Mouse (Mus musculus) cerebellum, postnatal 10 days (tissue): ENCODE measurements around the gene Babam2.
"Not testable (repeated sequence)": the region's sequence is repeated elsewhere in the genome, so short reads cannot be mapped to it uniquely, and the experiment has no call there.

Experiments
- DNase-seq, 2 experiments: peaks; one replicate each; pipeline ENCODE4 v3.0.0; 2021; ENCODE audit warnings: mixed read lengths in 2 of 2

Babam2 gene

DNA sequence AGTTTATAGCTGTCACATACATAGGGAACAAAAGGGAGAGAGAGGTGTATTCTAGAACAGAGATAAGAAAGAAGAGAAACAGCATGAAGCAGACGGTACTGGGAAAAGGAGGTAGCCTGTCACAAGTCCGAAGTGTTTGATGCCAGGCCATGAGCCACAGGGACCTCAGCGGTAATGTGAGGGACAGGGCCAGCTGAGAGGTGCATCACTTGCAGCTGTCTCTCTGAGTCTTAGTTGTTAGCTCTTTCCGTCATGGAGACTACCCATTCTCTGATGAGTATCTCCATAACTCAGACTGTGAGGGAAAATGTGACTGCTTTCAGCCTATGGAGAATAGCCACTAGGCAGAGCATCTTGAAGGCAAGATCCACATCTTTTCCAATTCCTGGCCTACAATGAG is 253.0 kb downstream of the Babam2 start:
- no peak for DNase-seq

DNA sequence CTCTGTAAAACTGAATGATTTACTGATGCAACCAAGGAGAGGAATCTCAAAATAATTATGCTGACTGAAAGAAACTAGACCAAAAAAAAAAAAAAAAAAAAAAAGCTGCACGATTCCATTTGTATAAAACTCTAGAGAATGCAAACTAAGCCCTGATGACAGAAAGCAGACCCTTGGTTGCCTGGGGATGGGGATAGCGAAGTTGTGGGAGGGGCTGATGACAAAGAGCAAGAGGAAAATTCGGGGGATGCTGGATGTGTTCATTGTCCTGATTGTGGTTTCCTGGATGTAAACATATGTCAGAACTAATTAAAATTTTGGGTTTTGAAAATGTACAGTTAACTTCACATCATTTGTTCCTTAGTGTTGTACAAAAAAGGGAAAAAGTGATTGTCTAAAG is 257.7 kb downstream of the Babam2 start:
- DNase-seq: no peak

DNA sequence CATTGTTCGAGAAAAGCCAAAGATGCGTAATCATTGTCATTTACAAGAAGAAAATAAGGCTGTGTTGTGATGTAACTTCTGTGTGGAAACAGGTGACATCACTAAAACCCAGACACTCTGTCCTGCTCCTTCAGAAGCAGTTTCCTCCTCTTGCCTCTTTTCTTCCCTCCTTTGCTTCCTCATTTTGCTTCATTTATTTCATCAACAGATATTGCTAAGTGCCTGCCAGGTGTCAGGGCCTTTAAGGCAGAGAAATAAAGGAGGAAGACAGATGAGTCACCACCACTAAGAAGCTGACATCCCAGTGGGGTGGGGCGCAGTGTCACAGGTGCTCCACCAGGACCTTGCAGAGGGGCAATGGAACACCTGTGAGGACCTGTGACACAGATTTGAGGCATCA is 258.9 kb downstream of the Babam2 start:
- no peak for DNase-seq

DNA sequence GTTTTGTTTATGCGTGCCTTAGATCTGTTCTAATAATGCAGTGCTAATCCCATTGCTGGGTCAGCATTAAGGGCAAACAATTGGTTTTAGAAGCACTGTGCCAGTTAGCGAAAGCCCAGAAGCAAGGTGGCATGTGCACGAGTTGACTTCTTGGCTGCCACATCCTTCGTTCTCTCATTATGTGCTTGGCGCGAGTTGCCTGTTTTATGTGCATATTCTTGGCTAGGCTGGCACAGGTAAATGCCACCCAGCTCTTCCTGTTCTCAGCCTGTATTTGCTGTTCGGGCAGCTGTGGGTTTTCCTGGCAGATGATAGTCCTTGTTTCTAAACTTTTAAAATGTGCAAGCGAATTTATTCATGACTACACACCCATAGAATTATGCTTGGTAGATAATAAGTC is 262.4 kb downstream of the Babam2 start:
- DNase-seq: peak; percentile 25 to 41

DNA sequence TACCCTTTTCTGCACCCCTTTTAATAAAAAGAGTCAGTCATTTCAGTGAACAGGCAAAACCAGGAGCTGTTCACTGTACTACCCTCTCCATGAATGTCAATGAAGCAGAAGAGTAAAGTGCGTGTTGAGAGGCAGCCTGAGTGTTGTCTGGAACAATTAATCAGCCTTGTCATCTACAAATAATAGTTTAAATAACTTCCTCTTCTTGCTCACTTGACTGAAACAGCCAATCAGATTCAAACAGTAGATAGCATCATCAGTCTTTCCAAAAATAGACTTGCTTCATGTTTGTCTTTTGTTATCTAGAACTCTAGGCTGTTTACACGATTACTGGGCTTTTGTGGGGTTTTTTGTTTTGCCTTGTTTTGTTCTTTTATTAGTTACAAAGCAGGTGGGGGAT is 263.9 kb downstream of the Babam2 start:
- no peak for DNase-seq

DNA sequence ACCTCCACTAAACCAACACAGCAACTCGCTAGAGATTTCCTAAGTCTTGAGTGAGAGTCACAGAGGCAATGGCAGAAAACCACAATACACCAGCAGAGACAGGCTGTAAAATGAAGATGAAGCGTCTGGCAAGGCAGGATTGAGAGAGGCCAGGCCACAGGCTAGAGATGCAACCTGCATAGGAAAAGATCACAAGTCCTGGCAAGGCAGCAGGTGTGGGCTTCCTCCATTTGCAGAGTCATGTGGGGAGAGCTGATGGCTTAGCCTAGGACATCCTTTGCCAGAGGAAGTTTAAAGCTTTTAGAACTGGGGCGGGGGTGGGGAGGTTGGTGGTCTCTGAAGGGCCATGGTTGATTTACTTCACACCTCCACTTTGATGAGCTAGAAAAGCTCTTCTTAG is 264.9 kb downstream of the Babam2 start:
- DNase-seq: peak; percentile 12 to 16

DNA sequence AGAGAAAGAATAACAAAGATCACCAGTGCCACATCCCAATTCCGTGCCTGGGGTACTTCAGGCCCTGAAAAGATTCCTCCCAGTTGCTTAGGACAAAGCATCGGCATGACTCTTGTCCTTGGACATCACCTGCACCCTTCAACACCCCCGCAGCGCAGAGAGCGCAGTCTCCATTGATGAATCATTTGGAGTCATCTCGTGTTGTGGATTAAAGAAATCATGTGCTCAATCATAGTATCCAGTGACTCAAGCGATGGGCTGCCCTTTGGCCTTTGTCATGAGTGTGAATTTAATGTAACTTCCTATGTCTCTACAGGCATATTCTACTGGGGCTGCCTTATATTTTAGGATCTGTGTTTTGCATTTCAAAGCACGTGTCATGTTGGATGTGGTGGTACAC is 265.9 kb downstream of the Babam2 start:
- DNase-seq: no peak

DNA sequence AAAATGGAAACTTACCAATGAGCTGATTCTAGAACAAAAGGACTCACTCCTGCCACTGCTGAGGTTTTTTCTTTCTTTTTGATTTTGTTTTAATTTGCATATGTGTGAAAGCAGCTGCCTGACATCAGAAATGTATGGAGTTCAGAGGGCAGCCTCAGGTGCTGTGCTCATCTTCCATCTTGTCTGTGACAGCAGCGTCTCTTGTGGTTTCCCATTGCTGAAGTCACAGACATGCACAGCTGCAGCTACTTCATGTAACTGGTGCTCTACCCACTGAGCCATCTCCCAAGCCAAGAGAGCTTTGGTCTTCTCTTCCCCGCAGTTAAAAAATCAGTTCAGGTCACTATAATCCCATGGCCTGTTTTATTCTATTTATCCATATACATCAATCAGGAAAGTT is 266.4 kb downstream of the Babam2 start:
- DNase-seq: no peak

DNA sequence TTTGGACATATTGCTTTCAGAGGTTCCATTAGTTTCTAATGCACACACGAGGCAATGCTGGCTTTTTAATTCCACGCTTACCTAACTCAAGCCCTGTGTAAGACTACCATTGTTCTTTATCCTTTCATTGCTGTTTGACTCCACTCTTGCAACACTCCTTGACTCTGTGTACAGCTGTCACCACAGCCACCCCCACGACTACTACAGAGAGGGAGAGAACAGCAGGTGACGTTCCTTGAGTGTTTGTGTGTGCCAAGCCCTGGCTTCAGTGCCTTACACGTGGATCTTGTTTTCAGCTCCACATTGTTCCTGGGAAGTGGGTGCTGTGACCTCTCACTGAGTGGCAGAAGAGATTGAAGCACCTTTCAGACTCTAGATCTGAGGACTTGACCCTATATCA is 269.3 kb downstream of the Babam2 start:
- DNase-seq: no peak

DNA sequence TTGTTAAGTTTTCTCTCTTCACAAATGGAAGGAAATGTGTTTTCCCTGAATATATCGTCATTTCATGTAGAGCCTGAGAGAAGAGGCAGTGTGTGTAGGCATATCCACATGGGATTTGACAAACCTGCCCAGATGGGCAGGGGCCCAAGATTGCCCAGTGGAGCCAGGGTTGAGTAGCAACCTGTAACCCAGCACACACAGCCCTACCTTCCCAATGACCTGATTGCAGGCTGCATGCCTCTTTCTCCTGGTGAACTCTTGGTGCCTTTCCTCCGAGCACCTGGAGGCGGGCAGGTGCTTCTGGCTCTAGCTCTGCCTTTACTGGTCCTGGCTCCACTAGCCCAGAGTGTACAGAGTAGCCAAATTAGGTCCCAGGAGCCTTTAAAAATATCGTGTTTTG is 270.0 kb downstream of the Babam2 start:
- peak; percentile 56 to 58 for DNase-seq

DNA sequence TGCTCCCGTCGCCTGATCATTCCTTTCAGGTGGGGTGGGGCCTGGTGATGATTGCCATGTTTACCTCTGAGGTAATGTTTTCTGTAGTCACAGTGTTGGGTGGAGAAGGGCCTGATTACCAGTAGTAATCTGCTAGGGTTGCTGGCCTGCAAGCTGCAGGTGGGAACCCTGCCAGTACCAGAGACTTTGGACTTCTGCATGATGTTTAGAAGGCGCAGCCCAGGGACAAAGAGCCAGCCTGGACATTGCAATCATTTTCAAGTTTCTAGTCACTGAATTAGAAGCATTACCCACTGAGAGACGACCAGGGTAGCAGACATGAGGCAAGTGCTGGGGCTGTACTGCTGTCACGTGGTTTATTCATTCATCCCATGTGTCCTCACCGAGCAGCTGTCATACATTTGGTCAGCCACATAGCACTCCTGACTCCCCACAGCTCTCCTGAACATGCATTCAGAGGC is 270.6 kb downstream of the Babam2 start:
- DNase-seq: peak; percentile 57 to 60

DNA sequence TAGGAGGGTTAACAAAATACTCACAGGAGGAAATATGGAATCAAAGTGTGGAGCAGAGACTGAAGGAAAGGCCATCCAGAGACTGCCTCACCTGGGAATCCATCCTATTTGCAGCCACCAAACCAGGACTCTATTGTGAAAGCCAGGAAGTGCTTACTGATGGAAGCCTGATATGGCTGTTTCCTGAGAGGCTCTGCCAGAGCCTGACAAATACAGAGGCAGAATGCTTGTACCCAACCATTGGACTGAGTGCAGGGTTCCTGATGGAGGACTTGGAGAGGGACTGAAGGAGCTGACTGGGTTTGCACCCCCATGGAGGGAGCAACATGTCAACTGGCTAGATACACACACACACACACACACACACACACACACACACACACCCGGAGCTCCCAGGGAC is 274.9 kb downstream of the Babam2 start:
- not testable (repeated sequence) for DNase-seq

DNA sequence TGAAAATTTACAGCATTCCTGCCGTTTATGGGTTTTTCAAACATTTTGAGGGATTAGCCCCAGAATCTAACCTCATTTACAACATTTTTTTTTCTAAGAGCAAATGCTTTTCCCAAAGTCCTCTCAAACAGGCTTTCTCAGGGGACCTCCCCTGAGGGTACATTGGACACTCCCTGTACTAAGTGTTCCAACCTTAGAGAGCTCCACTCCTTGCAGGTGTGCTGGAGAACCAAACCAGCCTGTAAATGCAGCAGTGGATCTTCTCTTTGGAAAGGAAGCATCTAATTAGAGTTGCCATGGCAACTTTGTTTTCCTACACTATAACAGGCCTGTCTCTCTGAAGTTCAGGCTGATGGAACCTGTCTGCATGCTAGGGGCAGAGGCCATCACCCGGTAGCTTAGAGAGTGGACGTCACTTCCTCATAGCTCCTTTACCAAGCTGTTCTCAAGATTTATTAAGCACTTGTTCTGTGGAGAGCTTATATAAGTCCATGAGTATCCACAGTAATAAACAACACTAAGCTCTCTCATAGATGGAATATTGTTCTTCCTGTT is 277.2 kb downstream of the Babam2 start:
- DNase-seq: no peak

DNA sequence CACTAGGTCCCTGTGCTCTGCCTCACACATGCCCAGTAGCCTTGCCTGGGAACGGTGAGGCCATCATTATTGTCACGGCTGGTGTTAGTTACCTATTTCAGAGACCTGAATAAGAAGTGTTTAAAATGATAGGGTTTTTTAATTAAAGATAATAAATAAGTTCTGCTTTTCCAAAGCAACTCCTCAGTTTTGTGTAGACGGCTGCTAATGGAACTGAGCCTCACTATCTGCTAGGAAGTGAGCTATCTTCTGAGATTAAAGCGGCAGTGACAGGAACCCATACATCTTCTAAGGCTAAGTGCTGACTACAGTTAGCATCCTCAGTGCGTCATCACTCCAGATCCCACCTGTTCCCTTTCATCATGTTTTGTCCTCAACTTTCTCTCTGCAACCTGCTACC is 284.6 kb downstream of the Babam2 start:
- DNase-seq: no peak

DNA sequence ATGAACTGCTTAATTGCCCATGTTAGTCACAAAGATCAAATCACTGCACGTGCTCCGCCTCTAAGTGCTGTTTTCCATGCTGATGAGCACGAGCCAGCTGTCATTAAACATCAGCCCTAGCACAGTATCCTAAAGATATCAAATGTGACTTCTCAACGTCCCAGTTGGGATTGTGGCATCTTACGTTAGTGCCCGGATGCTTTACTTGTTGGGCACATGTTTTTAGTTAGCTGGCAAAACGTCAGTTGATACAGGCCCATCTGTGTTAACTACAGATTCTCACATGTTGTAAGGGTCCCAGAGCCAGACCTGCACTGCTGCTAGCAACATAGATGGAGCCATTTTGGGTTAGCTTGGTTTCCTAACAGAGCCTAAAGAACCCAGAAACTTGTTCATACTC is 285.7 kb downstream of the Babam2 start:
- DNase-seq: no peak

DNA sequence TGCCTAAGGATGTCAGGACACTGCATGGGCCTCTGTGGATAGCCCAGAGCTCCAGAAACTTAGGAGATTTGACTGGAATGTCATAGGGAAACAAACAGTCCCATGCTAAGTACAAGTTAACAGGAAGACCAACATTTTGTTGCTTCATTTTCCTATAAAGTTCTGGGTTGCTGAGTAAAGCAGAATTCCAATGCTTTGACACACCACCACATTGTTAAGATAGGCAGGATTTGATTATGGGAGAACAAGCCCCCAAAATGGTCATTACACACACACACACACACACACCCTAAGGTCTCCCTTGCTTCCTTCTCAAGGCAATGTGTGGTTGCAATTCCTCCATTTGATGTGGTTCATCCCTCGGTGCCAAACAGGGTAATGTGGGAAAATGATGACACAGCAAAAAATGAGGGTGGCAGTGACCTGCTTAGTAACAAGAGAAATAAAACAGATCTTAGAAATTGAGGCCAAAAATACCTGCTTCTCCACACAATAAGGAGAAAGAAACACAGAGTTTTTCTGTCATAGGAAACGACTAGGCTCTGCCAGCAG is 286.4 kb downstream of the Babam2 start:
- DNase-seq: no peak

DNA sequence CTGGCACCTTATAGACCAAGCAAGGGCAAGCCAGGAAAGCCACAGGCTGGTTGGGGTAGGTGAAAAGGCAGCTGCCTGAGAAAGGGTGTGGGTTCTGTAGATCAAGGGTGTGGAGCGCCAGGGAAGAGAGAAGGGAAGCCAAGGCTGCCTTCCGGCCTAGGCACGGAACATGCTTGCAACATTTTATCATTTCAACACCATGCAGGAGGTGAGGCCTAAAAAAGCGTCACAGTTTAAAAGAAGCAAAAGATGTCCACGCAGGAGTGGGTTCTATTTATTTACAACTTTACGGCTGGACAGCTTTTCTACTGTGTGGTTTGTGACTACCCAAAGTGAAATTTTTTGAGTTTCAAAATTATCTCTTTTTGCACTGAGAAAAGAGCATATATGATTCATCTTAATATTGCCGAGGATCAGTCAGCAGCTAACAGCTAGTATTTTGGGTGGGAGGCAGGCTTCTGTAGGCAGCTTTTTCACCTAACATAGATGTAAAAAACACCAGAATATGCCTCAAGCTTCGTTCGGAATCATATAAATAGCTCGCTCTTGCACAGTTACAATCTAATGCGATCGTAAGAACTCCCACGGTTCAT is 287.0 kb downstream of the Babam2 start:
- DNase-seq: peak; percentile 33 to 40

DNA sequence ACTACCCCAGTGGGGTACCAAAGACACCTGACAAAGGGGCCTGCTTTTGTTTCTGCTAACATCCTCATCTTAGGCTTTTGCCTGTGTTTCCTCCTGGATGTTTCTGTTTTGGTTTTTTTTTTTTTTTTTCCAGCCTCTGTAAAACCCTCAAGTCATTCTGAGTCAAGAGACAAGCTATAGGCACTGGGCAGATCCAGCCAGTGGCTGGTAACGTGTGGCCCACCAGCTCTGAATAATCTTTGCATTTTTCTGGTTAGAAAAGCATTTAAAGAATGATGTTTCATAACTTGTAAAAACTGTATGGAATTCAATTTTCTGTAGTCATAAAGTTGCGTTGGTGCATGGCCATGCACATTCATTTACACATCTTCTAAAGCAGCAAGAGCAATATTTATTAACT is 287.5 kb downstream of the Babam2 start:
- no peak for DNase-seq

DNA sequence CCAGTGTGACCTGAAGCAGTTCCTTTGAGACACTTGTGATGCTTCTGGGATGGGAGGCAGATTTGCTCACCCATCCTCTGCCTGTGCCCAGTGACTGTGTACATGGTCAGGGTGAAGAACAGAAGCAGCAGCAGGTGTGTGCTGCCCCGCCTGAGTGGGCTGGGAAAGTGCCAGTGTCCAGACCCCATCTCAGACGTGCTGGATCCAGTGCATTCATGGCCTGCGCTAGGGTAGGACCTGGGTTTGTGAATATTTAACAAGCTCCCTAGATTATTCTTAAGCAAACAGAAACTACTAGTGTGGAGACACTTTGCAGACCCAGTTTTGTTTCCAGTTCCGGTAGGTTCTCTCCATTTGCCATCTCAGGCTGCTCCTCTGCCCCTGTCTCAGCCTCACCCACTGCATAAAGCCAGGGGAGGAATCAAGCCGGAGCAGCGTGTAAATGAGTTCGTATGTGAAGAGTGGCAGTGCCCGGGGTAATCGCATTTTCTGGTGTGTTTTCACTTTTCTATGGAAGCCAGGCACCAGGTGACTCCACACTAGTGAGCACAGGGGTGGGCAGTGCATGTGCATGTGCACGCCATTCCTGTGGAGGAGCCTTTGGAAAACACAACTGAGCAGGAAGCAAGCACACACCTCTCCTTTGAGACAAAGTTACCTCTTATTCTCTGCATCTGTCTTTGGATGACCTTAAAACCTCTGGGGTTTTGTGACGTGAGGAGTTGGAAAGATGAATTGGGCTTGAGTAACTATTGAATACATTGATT is 290.2 kb downstream of the Babam2 start:
- peak; percentile 10 to 15 for DNase-seq

DNA sequence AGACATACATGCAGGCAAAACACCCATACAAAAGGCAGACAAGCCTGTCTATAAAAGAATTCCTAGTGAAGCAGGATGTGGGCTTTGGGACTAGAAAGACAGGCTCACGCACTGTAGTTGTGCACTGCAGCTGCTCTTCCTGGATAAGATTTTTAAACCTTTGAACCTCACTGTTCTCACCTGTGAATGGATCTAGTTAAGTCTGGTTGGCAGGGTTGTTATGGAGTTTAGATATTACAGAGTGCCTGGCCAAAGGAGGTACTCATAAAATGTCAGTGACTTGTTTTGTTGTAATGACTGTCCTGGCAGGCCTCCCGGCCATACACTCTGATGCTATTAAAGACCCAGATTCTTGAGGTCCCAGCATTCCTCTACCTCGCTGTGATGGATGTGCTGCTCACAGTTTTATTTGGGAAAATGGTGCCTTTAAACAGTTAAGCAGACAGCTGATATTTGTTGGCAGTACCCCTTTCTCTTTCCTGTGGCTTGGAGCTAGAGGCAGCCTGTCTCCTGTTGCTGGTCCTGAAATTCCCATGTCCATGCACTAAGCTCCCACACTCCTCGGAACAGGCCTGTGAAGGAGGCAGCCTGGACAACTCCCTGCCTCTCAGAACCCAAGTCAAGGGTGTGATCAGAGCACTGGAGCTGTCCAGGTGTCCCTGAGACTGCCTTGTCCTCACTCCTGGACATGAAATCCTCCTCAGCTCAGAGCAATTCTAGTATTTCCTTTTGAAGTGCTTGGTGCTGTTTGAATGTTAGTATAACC is 299.9 kb downstream of the Babam2 start:
- no peak for DNase-seq

DNA sequence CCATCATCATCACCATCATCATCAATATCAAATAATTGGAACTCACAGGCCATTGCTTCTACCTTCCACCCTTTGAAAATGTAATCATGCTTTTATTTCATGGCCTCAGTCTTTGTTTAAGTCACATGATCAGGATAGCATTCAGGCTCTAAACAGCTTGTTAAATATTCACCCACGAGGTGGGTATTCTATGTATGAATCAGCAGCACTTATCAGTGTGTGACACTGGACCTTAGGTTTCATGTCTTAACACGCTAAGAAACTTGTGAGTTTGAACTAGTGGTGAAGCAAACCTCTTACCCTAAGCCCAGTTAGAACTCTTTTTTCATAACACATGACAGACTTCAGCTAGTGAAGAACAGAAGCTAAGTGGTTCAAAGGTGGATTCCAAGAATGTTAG is 301.3 kb downstream of the Babam2 start:
- DNase-seq: no peak

DNA sequence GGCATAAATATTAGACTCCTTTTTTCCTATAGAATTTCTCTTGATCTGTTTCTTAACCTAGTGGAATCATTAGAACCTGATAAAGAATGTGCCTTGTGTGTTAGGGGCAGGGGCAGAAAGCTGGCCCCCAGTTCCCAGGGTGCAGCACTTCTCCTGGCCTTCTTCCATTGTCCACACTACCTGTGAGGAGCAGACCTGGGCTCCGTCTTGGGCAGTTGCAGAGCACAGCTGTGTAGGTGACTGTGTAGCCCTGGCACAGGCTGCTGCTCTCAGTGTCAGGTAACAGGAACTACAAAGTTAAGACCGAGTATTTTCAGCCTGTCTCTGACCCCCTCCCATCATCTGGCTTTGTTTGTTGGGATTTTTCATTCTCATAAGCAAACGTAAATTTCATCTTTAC is 302.6 kb downstream of the Babam2 start:
- no peak for DNase-seq

DNA sequence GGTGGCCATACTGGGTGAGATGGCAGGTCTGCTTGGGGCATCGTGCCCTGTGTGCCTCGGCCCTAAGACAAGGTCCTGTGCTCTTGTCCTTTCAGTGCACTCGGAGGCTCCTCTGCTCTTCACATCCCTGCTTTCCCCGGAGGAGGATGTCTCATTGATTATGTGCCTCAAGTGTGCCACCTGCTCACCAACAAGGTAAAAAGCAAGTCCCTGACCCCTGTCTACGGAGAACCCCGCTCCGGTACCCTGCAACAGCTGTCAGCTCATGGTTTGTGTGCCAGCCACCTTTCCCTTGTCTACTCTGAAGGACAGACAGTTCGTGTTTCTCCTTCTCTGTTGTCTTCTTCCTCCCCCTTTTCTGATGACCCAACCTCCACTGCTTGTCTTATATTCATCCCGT is 303.8 kb downstream of the Babam2 start:
- DNase-seq: no peak
